Mouse (Mus musculus) heart, postnatal 0 days (tissue): ENCODE results near the gene Hspg2.

Source experiments
- CTCF ChIP-seq: IDR thresholded peaks from 2 replicates; pipeline ENCODE4 v1.5.1; 2016; ENCODE audit warnings: antibody characterized with exemption, control low read depth, low read depth
- EP300 ChIP-seq: IDR thresholded peaks from 2 replicates; pipeline ENCODE4 v1.6.1; 2016; ENCODE audit warnings: antibody characterized with exemption, low read depth

DNA sequence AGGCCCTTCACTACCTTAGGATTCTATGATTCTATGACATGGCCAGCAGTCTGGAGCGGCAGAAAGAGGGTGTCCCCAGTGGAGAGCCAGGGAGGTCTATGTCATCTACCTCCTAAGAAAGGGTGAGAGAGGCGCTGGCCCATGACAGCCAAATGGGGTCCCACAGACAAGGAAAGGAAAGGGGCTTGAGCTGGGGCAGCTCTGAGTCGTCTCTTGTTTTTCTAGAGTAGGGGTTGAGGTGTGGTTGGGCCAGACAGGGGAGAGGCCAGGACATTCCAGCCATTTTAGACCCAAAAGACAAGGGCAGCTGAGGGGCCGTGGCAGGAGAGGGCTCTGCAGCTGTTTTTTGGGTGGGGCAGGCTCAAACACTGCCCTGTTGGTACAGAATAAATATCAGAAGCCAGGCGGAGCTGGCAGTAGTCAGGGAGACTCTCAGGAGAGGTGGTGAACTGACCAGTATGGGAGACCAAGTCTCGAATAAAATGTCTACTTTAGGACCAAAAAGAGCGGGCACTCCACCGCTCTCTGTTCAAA, 15.3 kb upstream of the Hspg2 start, which contains the start of gene 1700013G24Rik:
- TF ChIP-seq CTCF (no peak), EP300 (no peak)
